Mouse (Mus musculus): Measurements from ENCODE around the gene Tgif1. TPM values are rescaled to one million over a fixed set of nuclear protein-coding genes. Genes with fewer than 3 reads are reported as not detected.

The Tgif1 gene
- polyA plus RNA-seq, 1 experiment from 2014 or later, result 82.8 TPM

- WGBS, result 58% methylated on average over 5 of the region's 5 CpGs
- no peak for ATAC-seq (ENCODE audit: low FRiP score, low TSS enrichment)
- Histone ChIP-seq H3K9me3 (ENCODE audit: control insufficient read depth, low read length) (no peaks in the 10 kb centered on the region), H3K4me2 (replicated peaks; ENCODE audit: low read depth, low read length) (no peak overlapping the region), H3K9ac (ENCODE audit: low read depth, low read length) (no peak overlapping the region), H3K36me3 (ENCODE audit: control insufficient read depth, insufficient read depth, low read length) (no peaks in the 10 kb centered on the region), H3K4me3 (ENCODE audit: low read length) (no peak overlapping the region), H3K27ac (ENCODE audit: low read depth, low read length) (no peak overlapping the region), H3K27me3 (ENCODE audit: control insufficient read depth, insufficient read depth, low read length) (no peaks in the 10 kb centered on the region), H3K4me1 (ENCODE audit: control insufficient read depth, insufficient read depth, low read length) (peaks cover 5% of the 10 kb centered on the region; the same call in 1 of the 2 replicates)
These were observed 18.3 kb upstream of the Tgif1 start for GRCm38 (mm10) chr17:70871676-70872075.

DNA sequence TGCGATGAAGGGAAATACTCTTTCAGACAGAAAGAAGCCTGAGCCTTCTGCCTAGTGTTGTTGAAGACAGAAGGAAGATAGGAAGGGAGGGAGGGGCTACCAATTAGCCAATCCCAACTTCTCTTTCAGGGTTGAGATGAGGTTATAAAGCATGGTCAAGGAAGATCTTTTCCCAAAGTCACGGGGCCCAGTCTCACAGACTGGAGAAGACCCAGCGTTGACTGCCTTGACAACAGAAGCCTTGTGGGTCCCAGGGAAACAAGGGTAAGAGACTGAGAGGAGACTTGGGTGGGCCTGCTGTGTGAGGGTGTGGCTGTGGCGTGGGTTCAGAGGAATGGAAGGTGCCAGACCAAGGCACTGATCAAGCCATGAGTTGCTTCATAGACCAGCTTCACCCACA is 17.2 kb upstream of the Tgif1 start:
- Histone ChIP-seq H3K4me3 (ENCODE audit: low read length) (no peak overlapping the region), H3K36me3 (ENCODE audit: control insufficient read depth, insufficient read depth, low read length) (no peaks in the 10 kb centered on the region), H3K9ac (ENCODE audit: low read depth, low read length) (no peak overlapping the region), H3K27me3 (ENCODE audit: control insufficient read depth, insufficient read depth, low read length) (no peaks in the 10 kb centered on the region), H3K4me1 (ENCODE audit: control insufficient read depth, insufficient read depth, low read length) (peaks cover 5% of the 10 kb centered on the region; the same call in 1 of the 2 replicates), H3K9me3 (ENCODE audit: control insufficient read depth, low read length) (no peaks in the 10 kb centered on the region), H3K27ac (ENCODE audit: low read depth, low read length) (no peak overlapping the region), H3K4me2 (replicated peaks; ENCODE audit: low read depth, low read length) (no peak overlapping the region)
- ATAC-seq (ENCODE audit: low FRiP score, low TSS enrichment), result no peak
- WGBS, result 91% methylated on average over 4 of the region's 4 CpGs

DNA sequence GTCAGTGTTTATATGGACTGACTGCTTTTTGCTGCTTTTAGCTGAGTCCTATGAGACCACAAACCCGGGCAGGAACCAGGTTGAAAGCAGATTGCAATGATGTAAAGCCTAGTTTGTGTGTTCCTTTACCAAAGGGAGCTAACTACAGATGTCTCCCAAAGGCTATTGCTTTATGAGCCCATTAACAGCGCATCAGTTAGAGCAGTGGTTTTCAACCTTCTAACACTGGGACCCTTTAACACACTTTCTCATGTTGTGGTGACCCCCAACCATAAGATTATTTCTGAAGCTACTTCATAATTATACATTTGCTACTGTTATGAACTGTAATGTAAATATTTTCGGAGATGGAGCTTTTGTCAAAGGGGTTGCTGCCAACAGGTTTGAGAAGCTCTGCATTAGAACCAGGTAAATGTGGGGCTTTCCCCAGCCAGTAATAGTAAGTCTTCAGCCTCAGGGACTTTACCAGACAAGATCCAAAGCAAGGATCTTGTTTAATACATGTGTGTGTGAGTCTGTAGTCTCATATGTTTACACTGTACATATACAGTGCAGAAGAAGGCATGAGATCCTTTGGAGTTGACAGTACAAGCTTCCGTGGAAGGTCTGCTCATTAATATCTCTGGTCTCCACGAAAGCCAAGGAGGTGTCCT is 15.4 kb upstream of the Tgif1 start:
- 73% methylated on average over 5 of the region's 5 CpGs for WGBS
- H3K9ac ChIP-seq (ENCODE audit: low read depth, low read length), result no peak overlapping the region
- H3K9me3 ChIP-seq (ENCODE audit: control insufficient read depth, low read length), result no peaks in the 10 kb centered on the region
- H3K4me2 ChIP-seq (replicated peaks; ENCODE audit: low read depth, low read length), result no peak overlapping the region
- no peaks in the 10 kb centered on the region for H3K36me3 ChIP-seq (ENCODE audit: control insufficient read depth, insufficient read depth, low read length)
- H3K4me1 ChIP-seq (ENCODE audit: control insufficient read depth, insufficient read depth, low read length), result peaks cover 4% of the 10 kb centered on the region; the same call in 1 of the 2 replicates
- no peak overlapping the region for H3K4me3 ChIP-seq (ENCODE audit: low read length)
- H3K27me3 ChIP-seq (ENCODE audit: control insufficient read depth, insufficient read depth, low read length), result no peaks in the 10 kb centered on the region
- ATAC-seq (ENCODE audit: low FRiP score, low TSS enrichment), result no peak
- no peak overlapping the region for H3K27ac ChIP-seq (ENCODE audit: low read depth, low read length)

GRCm38 (mm10) chr17:70866538-70867114 is 13.3 kb upstream of the Tgif1 start:
- ATAC-seq (ENCODE audit: low FRiP score, low TSS enrichment), result no peak
- Histone ChIP-seq H3K4me1 (ENCODE audit: control insufficient read depth, insufficient read depth, low read length) (no peaks in the 10 kb centered on the region), H3K9ac (ENCODE audit: low read depth, low read length) (no peak overlapping the region), H3K4me2 (replicated peaks; ENCODE audit: low read depth, low read length) (no peak overlapping the region), H3K4me3 (ENCODE audit: low read length) (no peak overlapping the region), H3K36me3 (ENCODE audit: control insufficient read depth, insufficient read depth, low read length) (no peaks in the 10 kb centered on the region), H3K27ac (ENCODE audit: low read depth, low read length) (no peak overlapping the region), H3K27me3 (ENCODE audit: control insufficient read depth, insufficient read depth, low read length) (no peaks in the 10 kb centered on the region), H3K9me3 (ENCODE audit: control insufficient read depth, low read length) (no peaks in the 10 kb centered on the region)
- 81% methylated on average over 6 of the region's 6 CpGs for WGBS

GRCm38 (mm10) chr17:70866029-70866428 is 12.7 kb upstream of the Tgif1 start:
- WGBS, result 84% methylated on average over 5 of the region's 5 CpGs
- H3K36me3 ChIP-seq (ENCODE audit: control insufficient read depth, insufficient read depth, low read length), result no peaks in the 10 kb centered on the region
- ATAC-seq (ENCODE audit: low FRiP score, low TSS enrichment), result no peak

GRCm38 (mm10) chr17:70865060-70865604 is 11.8 kb upstream of the Tgif1 start:
- no peaks in the 10 kb centered on the region for H3K27me3 ChIP-seq (ENCODE audit: control insufficient read depth, insufficient read depth, low read length)
- no peak overlapping the region for H3K4me2 ChIP-seq (replicated peaks; ENCODE audit: low read depth, low read length)
- no peak overlapping the region for H3K9ac ChIP-seq (ENCODE audit: low read depth, low read length)
- no peaks in the 10 kb centered on the region for H3K9me3 ChIP-seq (ENCODE audit: control insufficient read depth, low read length)
- WGBS, result 64% methylated on average over 10 of the region's 10 CpGs
- H3K36me3 ChIP-seq (ENCODE audit: control insufficient read depth, insufficient read depth, low read length), result no peaks in the 10 kb centered on the region
- no peak for ATAC-seq (ENCODE audit: low FRiP score, low TSS enrichment)
- H3K4me3 ChIP-seq (ENCODE audit: low read length), result no peak overlapping the region
- H3K4me1 ChIP-seq (ENCODE audit: control insufficient read depth, insufficient read depth, low read length), result no peaks in the 10 kb centered on the region
- H3K27ac ChIP-seq (ENCODE audit: low read depth, low read length), result no peak overlapping the region

More at GRCm38 (mm10) chr17:70866029-70866428, 12.7 kb upstream of the Tgif1 start:
- H3K9me3 ChIP-seq (ENCODE audit: control insufficient read depth, low read length), result no peaks in the 10 kb centered on the region
- no peak overlapping the region for H3K4me2 ChIP-seq (replicated peaks; ENCODE audit: low read depth, low read length)
- H3K27ac ChIP-seq (ENCODE audit: low read depth, low read length), result no peak overlapping the region
- H3K4me3 ChIP-seq (ENCODE audit: low read length), result no peak overlapping the region
- H3K27me3 ChIP-seq (ENCODE audit: control insufficient read depth, insufficient read depth, low read length), result no peaks in the 10 kb centered on the region
- no peaks in the 10 kb centered on the region for H3K4me1 ChIP-seq (ENCODE audit: control insufficient read depth, insufficient read depth, low read length)
- no peak overlapping the region for H3K9ac ChIP-seq (ENCODE audit: low read depth, low read length)

GRCm38 (mm10) chr17:70864645-70865044 is 11.3 kb upstream of the Tgif1 start:
- no peaks in the 10 kb centered on the region for H3K9me3 ChIP-seq (ENCODE audit: control insufficient read depth, low read length)
- no peak overlapping the region for H3K4me2 ChIP-seq (replicated peaks; ENCODE audit: low read depth, low read length)
- no peak overlapping the region for H3K27ac ChIP-seq (ENCODE audit: low read depth, low read length)
- H3K4me3 ChIP-seq (ENCODE audit: low read length), result no peak overlapping the region
- H3K9ac ChIP-seq (ENCODE audit: low read depth, low read length), result no peak overlapping the region
- no peaks in the 10 kb centered on the region for H3K4me1 ChIP-seq (ENCODE audit: control insufficient read depth, insufficient read depth, low read length)
- no peaks in the 10 kb centered on the region for H3K36me3 ChIP-seq (ENCODE audit: control insufficient read depth, insufficient read depth, low read length)
- ATAC-seq (ENCODE audit: low FRiP score, low TSS enrichment), result no peak
- H3K27me3 ChIP-seq (ENCODE audit: control insufficient read depth, insufficient read depth, low read length), result no peaks in the 10 kb centered on the region
- 82% methylated on average over 3 of the region's 3 CpGs for WGBS

DNA sequence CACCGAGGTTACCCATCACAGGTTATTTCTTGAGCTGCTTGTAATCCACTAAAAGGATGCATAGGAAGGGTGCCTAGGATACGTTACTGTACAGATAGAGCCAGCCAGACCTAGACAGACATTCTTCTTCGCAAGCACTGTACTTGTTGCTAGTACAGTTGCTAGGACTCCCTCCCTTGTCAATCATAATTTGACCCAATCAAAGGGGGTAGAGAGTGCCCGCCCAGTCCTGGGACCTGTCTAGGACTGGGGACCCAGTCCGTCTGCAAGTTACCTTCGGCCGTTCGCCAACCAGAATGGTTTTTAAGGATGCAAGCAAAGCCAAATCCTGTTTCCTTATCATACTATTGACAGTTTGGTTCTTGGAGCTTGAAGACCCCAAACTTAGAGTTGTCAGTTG is 10.8 kb upstream of the Tgif1 start:
- H3K27ac ChIP-seq (ENCODE audit: low read depth, low read length), result no peak overlapping the region
- ATAC-seq (ENCODE audit: low FRiP score, low TSS enrichment), result no peak
- H3K9ac ChIP-seq (ENCODE audit: low read depth, low read length), result no peak overlapping the region
- H3K4me3 ChIP-seq (ENCODE audit: low read length), result no peak overlapping the region
- WGBS, result 97% methylated on average over 8 of the region's 8 CpGs
- H3K4me1 ChIP-seq (ENCODE audit: control insufficient read depth, insufficient read depth, low read length), result no peaks in the 10 kb centered on the region
- H3K36me3 ChIP-seq (ENCODE audit: control insufficient read depth, insufficient read depth, low read length), result no peaks in the 10 kb centered on the region
- H3K9me3 ChIP-seq (ENCODE audit: control insufficient read depth, low read length), result no peaks in the 10 kb centered on the region
- no peaks in the 10 kb centered on the region for H3K27me3 ChIP-seq (ENCODE audit: control insufficient read depth, insufficient read depth, low read length)
- H3K4me2 ChIP-seq (replicated peaks; ENCODE audit: low read depth, low read length), result no peak overlapping the region

DNA sequence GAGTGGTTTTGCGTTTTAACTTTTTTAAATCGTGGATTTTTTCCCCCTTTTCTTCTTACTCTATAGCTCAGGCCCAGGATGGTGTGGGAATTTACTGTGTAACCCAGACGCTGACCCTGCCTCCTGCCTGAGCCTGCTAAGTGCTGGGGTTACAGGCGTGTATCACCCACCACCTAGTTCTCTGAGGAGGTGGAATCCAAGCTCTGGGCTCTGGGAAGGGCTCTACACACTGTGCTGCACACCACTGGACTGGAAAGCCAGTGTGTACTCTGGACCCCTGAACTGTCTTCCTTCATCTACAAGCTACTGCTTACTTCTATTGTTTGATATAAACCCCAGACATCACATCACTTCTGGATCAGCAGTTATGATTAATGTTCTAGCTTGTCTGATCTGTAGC is 5.5 kb upstream of the Tgif1 start:
- no peak overlapping the region for H3K4me3 ChIP-seq (ENCODE audit: low read length)
- H3K36me3 ChIP-seq (ENCODE audit: control insufficient read depth, insufficient read depth, low read length), result no peaks in the 10 kb centered on the region
- no peak for ATAC-seq (ENCODE audit: low FRiP score, low TSS enrichment)
- peaks cover 5% of the 10 kb centered on the region; the same call in 1 of the 2 replicates for H3K4me1 ChIP-seq (ENCODE audit: control insufficient read depth, insufficient read depth, low read length)
- H3K9ac ChIP-seq (ENCODE audit: low read depth, low read length), result no peak overlapping the region
- H3K27ac ChIP-seq (ENCODE audit: low read depth, low read length), result no peak overlapping the region
- 69% methylated on average over 4 of the region's 4 CpGs for WGBS
- H3K27me3 ChIP-seq (ENCODE audit: control insufficient read depth, insufficient read depth, low read length), result no peaks in the 10 kb centered on the region
- no peaks in the 10 kb centered on the region for H3K9me3 ChIP-seq (ENCODE audit: control insufficient read depth, low read length)
- no peak overlapping the region for H3K4me2 ChIP-seq (replicated peaks; ENCODE audit: low read depth, low read length)
